Mouse (Mus musculus) hindbrain, embryonic 16.5 days (tissue): ENCODE results near the gene Pms2. TPM values are rescaled to one million over a fixed set of nuclear protein-coding genes. Genes with fewer than 3 reads are reported as not detected.
A peak's percentile ranks its signal among the peaks of the same experiment; 100 is the strongest.

ENCODE experiments used
- ATAC-seq: fragments of 200-750 bp; cut with Nextera tagmentation; 2 replicates; pipeline ENCODE4 v1.8.0; 2017; ENCODE audit warnings: moderate TSS enrichment, moderate library complexity
- H3K27ac ChIP-seq: fragments of 300-500 bp; sonication (generic); 2 replicates; pipeline ENCODE4 v1.5.1; 2014; ENCODE audit warnings: low read depth, mild to moderate bottlenecking, control low read depth, low read length, moderate library complexity
- H3K27me3 ChIP-seq: fragments of 300-500 bp; sonication (generic); replicated peaks from 2 replicates; pipeline ENCODE4 v1.6.1; 2014; ENCODE audit warnings: low read length; ENCODE audit not compliant: control insufficient read depth, insufficient read depth
- H3K36me3 ChIP-seq: fragments of 300-500 bp; sonication (generic); 2 replicates; pipeline ENCODE4 v1.6.1; 2014; ENCODE audit warnings: mild to moderate bottlenecking, low read length, moderate library complexity, mixed read lengths; ENCODE audit not compliant: control insufficient read depth, insufficient read depth
- H3K4me1 ChIP-seq: fragments of 300-500 bp; sonication (generic); 2 replicates; pipeline ENCODE4 v1.6.1; 2014; ENCODE audit warnings: low read depth, low read length; ENCODE audit not compliant: control insufficient read depth, insufficient read depth
- H3K4me2 ChIP-seq: fragments of 300-500 bp; sonication (generic); 2 replicates; pipeline ENCODE4 v1.6.1; 2014; ENCODE audit warnings: mild to moderate bottlenecking, low read length, control low read depth, moderate library complexity
- H3K4me3 ChIP-seq: fragments of 300-500 bp; sonication (generic); 2 replicates; pipeline ENCODE4 v1.5.1; 2014; ENCODE audit warnings: mild to moderate bottlenecking, low read length, control low read depth, moderate library complexity
- H3K9ac ChIP-seq: fragments of 300-500 bp; sonication (generic); 2 replicates; pipeline ENCODE4 v1.6.1; 2014; ENCODE audit warnings: low read depth, mild to moderate bottlenecking, control low read depth, low read length, moderate library complexity
- H3K9me3 ChIP-seq: fragments of 300-500 bp; sonication (generic); 2 replicates; pipeline ENCODE4 v1.6.1; 2014; ENCODE audit warnings: mild to moderate bottlenecking, low read length, moderate library complexity; ENCODE audit not compliant: control insufficient read depth
- WGBS: fragments of 180-500 bp; shearing (Covaris S2); extraction: QIAGEN DNeasy Blood & Tissue Kit; methylation state at CpG from one replicate; pipeline ENCODE4 v1.1.7; 2014; 5-methylcytosine and 5-hydroxymethylcytosine counted together
- polyA plus RNA-seq: library from polyadenylated mRNA; unstranded; fragments of >200 nt; fragmentation: Nextera tagmentation; extraction: Ambion mirVana; gene quantifications from 2 replicates; pipeline ENCODE4 v1.2.1, GENCODE M21; 2015

Gene Pms2
- polyA plus RNA-seq, 1 experiment from 2014 or later: 24.0 TPM

DNA sequence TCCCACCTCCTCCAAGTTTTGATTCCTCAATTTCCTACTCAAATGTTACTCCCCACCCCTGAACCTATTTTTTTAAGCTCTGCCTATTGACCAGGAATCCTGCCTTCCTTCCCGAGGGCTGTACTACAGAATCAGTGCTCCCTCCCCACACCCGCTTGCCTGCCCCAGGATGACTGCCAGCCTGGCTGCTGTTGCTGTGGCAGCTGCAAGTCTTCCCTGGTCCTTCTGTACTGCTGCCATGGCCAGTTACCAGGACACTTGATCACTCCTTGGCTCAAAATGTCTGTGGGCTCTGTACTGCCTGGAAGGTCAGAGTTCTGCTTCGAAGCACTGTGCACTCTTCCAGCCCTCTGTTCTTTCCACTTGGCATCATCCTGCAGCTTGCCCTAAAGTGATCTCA is 7.7 kb upstream of the Pms2 start:
- no peaks in the 10 kb centered on the region for H3K9me3 ChIP-seq
- WGBS: 66% methylated on average over 3 of the region's 3 CpGs
- no peak overlapping the region for H3K4me3 ChIP-seq
- ATAC-seq: peak; percentile 58
- no peak overlapping the region for H3K27ac ChIP-seq
- no peak overlapping the region for H3K9ac ChIP-seq
- no peaks in the 10 kb centered on the region for H3K27me3 ChIP-seq
- H3K4me1 ChIP-seq: no peaks in the 10 kb centered on the region
- H3K36me3 ChIP-seq: peaks cover 31% of the 10 kb centered on the region
- H3K4me2 ChIP-seq: no peak overlapping the region

DNA sequence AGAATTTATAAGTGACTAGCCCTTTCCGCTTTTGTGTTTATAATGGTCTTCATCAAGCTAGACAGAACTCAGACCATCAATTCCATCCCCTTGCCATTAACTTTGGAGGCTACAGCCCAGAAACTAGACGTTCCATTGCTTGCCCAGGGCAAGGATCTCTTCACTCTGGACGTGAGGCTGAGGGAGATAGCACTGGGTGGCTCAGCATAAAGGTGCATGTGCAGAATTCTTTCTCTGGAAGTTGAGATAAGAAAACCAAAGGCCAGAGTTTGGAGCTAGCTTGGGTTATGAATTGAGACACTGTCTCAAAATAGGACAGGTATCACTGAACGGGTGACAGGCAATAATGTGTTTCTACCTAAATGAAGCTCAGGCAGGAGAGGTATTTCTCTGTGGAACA is 6.0 kb upstream of the Pms2 start:
- Histone ChIP-seq H3K36me3 (peaks cover 26% of the 10 kb centered on the region), H3K27ac (no peak overlapping the region), H3K4me3 (no peak overlapping the region), H3K9me3 (no peaks in the 10 kb centered on the region), H3K4me1 (peaks cover 13% of the 10 kb centered on the region), H3K4me2 (no peak overlapping the region), H3K27me3 (no peaks in the 10 kb centered on the region), H3K9ac (no peak overlapping the region)
- 94% methylated on average over 4 of the region's 4 CpGs for WGBS
- no peak for ATAC-seq

DNA sequence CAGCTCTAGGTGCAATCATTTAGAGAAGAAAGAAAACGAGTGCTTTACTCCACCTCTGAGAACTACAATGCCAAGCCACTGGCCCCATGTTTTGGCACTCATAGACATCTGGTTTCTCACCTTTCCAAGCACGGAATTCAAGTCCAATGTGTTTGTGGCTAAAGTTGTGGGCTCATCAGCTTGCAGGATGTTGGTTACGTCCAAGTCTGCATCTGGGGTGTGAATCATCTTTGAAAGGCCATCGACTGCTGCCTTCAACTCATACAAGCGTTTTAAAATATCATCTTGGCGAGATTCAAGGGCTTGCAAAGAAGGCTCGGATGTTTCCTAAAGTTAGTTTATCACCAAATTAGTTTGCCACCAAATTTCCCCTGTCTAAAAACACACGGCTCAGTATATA is 3.3 kb upstream of the Pms2 start:
- H3K27me3 ChIP-seq: no peaks in the 10 kb centered on the region
- peaks cover 24% of the 10 kb centered on the region for H3K4me1 ChIP-seq
- no peak overlapping the region for H3K4me2 ChIP-seq
- H3K4me3 ChIP-seq: no peak overlapping the region
- 91% methylated on average over 8 of the region's 8 CpGs for WGBS
- H3K36me3 ChIP-seq: peaks cover 20% of the 10 kb centered on the region
- no peak overlapping the region for H3K9ac ChIP-seq
- H3K9me3 ChIP-seq: no peaks in the 10 kb centered on the region
- no peak for ATAC-seq
- H3K27ac ChIP-seq: no peak overlapping the region

DNA sequence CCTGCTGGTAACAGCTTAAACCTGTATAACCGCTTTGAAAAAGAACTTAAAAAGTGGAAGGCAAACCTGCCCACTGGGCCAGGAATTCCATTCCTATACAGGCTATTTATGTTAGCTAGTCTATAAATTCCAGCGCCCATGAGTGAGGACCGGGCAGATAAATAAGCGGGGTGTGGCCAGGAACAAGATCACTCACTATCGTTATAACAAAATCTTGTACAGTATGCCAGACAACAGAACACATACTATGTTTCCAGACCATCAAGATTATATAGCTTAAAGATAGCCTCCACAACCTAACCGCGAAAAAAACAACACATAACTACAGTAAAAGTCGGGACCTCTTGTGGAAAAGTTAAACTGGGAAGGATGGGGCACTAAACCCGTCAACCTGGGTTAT is 838 bp upstream of the Pms2 start:
- Histone ChIP-seq H3K4me3 (peak overlapping the region; percentile 81), H3K36me3 (peaks cover 10% of the 10 kb centered on the region), H3K9me3 (no peaks in the 10 kb centered on the region), H3K9ac (peak overlapping the region; percentile 65), H3K4me2 (peak overlapping the region; percentile 74), H3K4me1 (peaks cover 24% of the 10 kb centered on the region), H3K27me3 (no peaks in the 10 kb centered on the region), H3K27ac (peak overlapping the region; percentile 88; the same call in 1 of the 2 replicates)
- 4% methylated on average over 9 of the region's 9 CpGs for WGBS
- ATAC-seq: no peak

DNA sequence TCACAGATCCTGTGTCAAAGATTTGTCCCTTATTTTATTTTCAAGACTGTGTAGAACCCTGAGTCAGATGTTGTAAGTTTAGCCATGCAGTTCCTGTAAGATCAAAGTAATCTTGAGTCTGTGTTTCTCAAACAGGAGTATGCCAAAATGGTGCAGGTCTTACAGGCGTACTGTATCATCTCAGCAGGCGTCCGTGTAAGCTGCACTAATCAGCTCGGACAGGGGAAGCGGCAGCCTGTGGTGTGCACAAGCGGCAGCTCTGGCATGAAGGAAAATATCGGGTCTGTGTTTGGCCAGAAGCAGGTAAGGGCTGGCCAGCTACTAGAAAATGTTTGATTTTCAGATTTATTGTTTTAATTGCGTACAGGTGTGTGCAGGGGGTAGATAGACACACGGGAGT is 6.5 kb downstream of the Pms2 start:
- no peaks in the 10 kb centered on the region for H3K27me3 ChIP-seq
- H3K4me2 ChIP-seq: no peak overlapping the region
- H3K27ac ChIP-seq: no peak overlapping the region
- H3K4me1 ChIP-seq: peaks cover under 1% of the 10 kb centered on the region; the same call in 1 of the 2 replicates
- no peak overlapping the region for H3K9ac ChIP-seq
- no peak for ATAC-seq
- peaks cover 22% of the 10 kb centered on the region for H3K36me3 ChIP-seq
- 90% methylated on average over 9 of the region's 9 CpGs for WGBS
- H3K4me3 ChIP-seq: no peak overlapping the region
- no peaks in the 10 kb centered on the region for H3K9me3 ChIP-seq

DNA sequence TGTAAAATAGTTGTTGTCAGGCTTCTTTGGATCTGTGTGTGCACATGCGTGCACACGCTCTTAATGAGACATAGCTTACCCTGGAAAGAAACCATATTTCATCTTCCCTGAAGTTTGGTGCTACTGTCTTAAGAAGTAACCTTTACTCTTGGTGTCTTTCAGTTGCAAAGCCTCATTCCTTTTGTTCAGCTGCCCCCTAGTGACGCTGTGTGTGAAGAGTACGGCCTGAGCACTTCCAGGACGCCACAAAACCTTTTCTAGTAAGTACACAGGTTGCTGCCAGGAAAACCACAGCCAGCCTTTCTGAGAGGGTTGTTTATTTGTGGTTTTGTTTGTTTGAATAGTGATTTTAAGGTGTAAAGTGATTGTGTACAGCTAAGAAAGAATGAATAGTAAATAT is 7.7 kb downstream of the Pms2 start:
- Histone ChIP-seq H3K36me3 (peaks cover 23% of the 10 kb centered on the region), H3K27ac (no peak overlapping the region), H3K4me2 (no peak overlapping the region), H3K4me3 (no peak overlapping the region), H3K9ac (no peak overlapping the region), H3K27me3 (no peaks in the 10 kb centered on the region), H3K9me3 (no peaks in the 10 kb centered on the region), H3K4me1 (no peaks in the 10 kb centered on the region)
- no peak for ATAC-seq
- 51% methylated on average over 5 of the region's 5 CpGs for WGBS

DNA sequence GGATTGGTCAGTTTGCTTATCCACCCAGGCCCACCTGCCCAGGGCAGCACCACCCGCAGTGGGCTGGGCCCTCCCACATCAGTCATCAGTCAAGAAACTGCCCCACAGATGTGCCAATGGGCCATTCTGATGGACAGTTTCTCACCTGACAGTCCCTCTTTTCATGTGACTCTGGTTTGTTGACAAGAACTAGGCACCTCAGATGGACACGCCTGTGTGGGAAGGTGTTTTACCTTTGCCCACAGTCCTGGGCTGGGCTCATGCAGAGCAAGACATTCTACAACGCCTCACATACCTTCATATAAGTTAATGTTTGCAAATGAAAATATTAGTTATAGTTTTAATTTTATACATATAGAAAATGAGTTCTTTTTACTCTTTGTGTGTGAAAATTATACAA is 8.4 kb downstream of the Pms2 start:
- Histone ChIP-seq H3K9ac (no peak overlapping the region), H3K27ac (no peak overlapping the region), H3K9me3 (no peaks in the 10 kb centered on the region), H3K4me1 (no peaks in the 10 kb centered on the region), H3K4me2 (no peak overlapping the region), H3K27me3 (no peaks in the 10 kb centered on the region), H3K4me3 (no peak overlapping the region), H3K36me3 (peaks cover 25% of the 10 kb centered on the region)
- WGBS: 99% methylated on average over 3 of the region's 3 CpGs
- ATAC-seq: no peak

DNA sequence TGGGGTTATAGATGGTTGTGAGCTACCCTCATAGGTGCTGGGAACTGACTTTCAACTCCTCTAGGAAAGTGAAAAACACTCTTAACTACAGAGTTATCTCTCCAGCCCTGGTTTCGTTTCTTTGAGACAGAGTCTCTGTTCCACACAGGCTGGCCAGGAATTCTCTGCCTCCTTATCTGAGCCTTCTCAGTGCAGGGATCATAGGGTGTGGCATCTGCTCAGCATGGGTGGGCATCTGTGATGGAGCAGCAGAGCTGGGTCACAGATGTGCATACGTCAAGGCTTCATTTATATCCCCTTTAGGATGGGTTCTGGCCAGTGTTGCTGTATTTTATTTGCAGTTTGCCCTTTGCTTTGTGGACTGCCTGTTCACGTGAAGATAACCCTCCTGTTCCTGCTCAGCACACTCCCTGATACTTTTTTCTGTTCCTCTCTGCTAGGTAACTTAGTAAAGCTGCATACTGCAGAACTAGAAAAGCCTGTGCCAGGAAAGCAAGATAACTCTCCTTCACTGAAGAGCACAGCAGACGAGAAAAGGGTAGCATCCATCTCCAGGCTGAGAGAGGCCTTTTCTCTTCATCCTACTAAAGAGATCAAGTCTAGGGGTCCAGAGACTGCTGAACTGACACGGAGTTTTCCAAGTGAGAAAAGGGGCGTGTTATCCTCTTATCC is 15.2 kb downstream of the Pms2 start:
- H3K27ac ChIP-seq: no peak overlapping the region
- H3K4me3 ChIP-seq: no peak overlapping the region
- no peaks in the 10 kb centered on the region for H3K27me3 ChIP-seq
- no peaks in the 10 kb centered on the region for H3K9me3 ChIP-seq
- WGBS: 95% methylated on average over 6 of the region's 6 CpGs
- no peak overlapping the region for H3K9ac ChIP-seq
- peaks cover 38% of the 10 kb centered on the region for H3K36me3 ChIP-seq
- no peaks in the 10 kb centered on the region for H3K4me1 ChIP-seq
- H3K4me2 ChIP-seq: no peak overlapping the region
- ATAC-seq: no peak

DNA sequence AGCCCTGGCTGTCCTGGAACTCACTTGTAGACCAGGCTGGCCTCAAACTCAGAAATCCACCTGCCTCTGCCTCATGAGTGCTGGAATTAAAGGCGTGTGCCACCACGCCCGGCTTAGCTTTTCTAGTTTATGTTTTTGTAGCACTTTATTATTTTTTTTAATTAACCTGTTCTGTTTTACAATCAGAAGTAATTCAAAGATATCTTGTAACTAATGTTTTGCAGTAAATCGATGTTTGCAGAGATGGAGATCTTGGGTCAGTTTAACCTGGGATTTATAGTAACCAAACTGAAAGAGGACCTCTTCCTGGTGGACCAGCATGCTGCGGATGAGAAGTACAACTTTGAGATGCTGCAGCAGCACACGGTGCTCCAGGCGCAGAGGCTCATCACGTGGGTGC is 18.1 kb downstream of the Pms2 start, which contains the start of gene Gm42421:
TSS of gene Gm42421 (plus strand) at position 301 of the 400 bp plus-strand sequence.
- H3K4me2 ChIP-seq: no peak within 1 kb of the TSS
- no peak within 1 kb of the TSS for H3K9ac ChIP-seq
- peaks cover 40% of the 10 kb centered on the region for H3K36me3 ChIP-seq
- H3K4me1 ChIP-seq: no peaks in the 10 kb centered on the region
- H3K9me3 ChIP-seq: no peaks in the 10 kb centered on the region
- ATAC-seq: no peak
- no peak within 1 kb of the TSS for H3K4me3 ChIP-seq
- 96% methylated on average over 8 of the region's 8 CpGs for WGBS
- no peak within 1 kb of the TSS for H3K27ac ChIP-seq
- H3K27me3 ChIP-seq: no peaks in the 10 kb centered on the region
